Mouse (Mus musculus) liver, postnatal 0 days (tissue): ENCODE data around the gene Tekt3. TPM values are rescaled to one million over a fixed set of nuclear protein-coding genes. Genes with fewer than 3 reads are reported as not detected.
A peak's percentile ranks its signal among the peaks of the same experiment; 100 is the strongest.

Experiments
- ATAC-seq: fragments of 200-750 bp; cut with Nextera tagmentation; 2 replicates; pipeline ENCODE4 v1.8.0; 2017; ENCODE audit warnings: mild to moderate bottlenecking, moderate library complexity
- DNase-seq: peaks from one replicate; pipeline ENCODE4 v3.0.0-alpha.2; 2016
- H3K27ac ChIP-seq: fragments of 300-500 bp; sonication (generic); 2 replicates; pipeline ENCODE4 v1.5.1; 2014; ENCODE audit warnings: antibody characterized with exemption, moderate library complexity, mild to moderate bottlenecking, low read depth
- H3K27me3 ChIP-seq: fragments of 300-500 bp; sonication (generic); 2 replicates; pipeline ENCODE4 v1.6.1; 2014; ENCODE audit warnings: low read length, control low read depth, mixed read lengths; ENCODE audit not compliant: insufficient read depth
- H3K36me3 ChIP-seq: fragments of 300-500 bp; sonication (generic); replicated peaks from 2 replicates; pipeline ENCODE4 v1.6.1; 2014; ENCODE audit warnings: mild to moderate bottlenecking, control low read depth, low read length, moderate library complexity, mixed read lengths; ENCODE audit not compliant: insufficient read depth
- H3K4me1 ChIP-seq: fragments of 300-500 bp; sonication (generic); 2 replicates; pipeline ENCODE4 v1.6.1; 2014; ENCODE audit warnings: antibody characterized with exemption, mild to moderate bottlenecking, control low read depth; ENCODE audit not compliant: insufficient read depth
- H3K4me2 ChIP-seq: fragments of 300-500 bp; sonication (generic); 2 replicates; pipeline ENCODE4 v1.6.1; 2014; ENCODE audit warnings: low read depth, mild to moderate bottlenecking, low read length, moderate library complexity, mixed read lengths
- H3K4me3 ChIP-seq: fragments of 300-500 bp; sonication (generic); 2 replicates; pipeline ENCODE4 v1.5.1; 2014; ENCODE audit warnings: low read depth, low read length
- H3K9ac ChIP-seq: fragments of 300-500 bp; sonication (generic); replicated peaks from 2 replicates; pipeline ENCODE4 v1.6.1; 2014; ENCODE audit warnings: mild to moderate bottlenecking, moderate library complexity
- H3K9me3 ChIP-seq: fragments of 300-500 bp; sonication (generic); 2 replicates; pipeline ENCODE4 v1.6.1; 2016; ENCODE audit warnings: mild to moderate bottlenecking, control low read depth, low read length, mixed read lengths
- CTCF ChIP-seq: sonication (generic); IDR thresholded peaks from 2 replicates; pipeline ENCODE4 v1.5.1; 2016; ENCODE audit warnings: antibody characterized with exemption, low read depth
- EP300 ChIP-seq: IDR thresholded peaks from 2 replicates; pipeline ENCODE4 v1.6.1; 2016; ENCODE audit warnings: antibody characterized with exemption, low read depth, mild to moderate bottlenecking
- WGBS: fragments of 180-500 bp; shearing (Covaris S2); extraction: QIAGEN DNeasy Blood & Tissue Kit; methylation state at CpG from one replicate; pipeline ENCODE4 v1.1.7; 2014; ENCODE audit not compliant: insufficient replicate concordance; 5-methylcytosine and 5-hydroxymethylcytosine counted together
- polyA plus RNA-seq: library from polyadenylated mRNA; unstranded; fragments of >200 nt; fragmentation: Nextera tagmentation; extraction: Ambion mirVana; gene quantifications from 2 replicates; pipeline ENCODE4 v1.2.1, GENCODE M21; 2015

Gene Tekt3
- polyA plus RNA-seq, 1 experiment from 2014 or later = not detected

GRCm38 (mm10) chr11:63135622-63136021 is 74.2 kb downstream of the Tekt3 start:
- ATAC-seq (no peak), DNase-seq (peak; percentile 88)
- Histone ChIP-seq H3K36me3 (peaks cover 12% of the 10 kb centered on the region), H3K4me2 (no peak overlapping the region), H3K9ac (no peak overlapping the region), H3K4me1 (peaks cover 4% of the 10 kb centered on the region; the same call in 1 of the 2 replicates), H3K9me3 (no peaks in the 10 kb centered on the region), H3K27me3 (peaks cover 21% of the 10 kb centered on the region), H3K4me3 (no peak overlapping the region), H3K27ac (no peak overlapping the region)
- WGBS = 5% methylated on average over 8 of the region's 8 CpGs
- TF ChIP-seq EP300 (no peak), CTCF (peak; percentile 99)

DNA sequence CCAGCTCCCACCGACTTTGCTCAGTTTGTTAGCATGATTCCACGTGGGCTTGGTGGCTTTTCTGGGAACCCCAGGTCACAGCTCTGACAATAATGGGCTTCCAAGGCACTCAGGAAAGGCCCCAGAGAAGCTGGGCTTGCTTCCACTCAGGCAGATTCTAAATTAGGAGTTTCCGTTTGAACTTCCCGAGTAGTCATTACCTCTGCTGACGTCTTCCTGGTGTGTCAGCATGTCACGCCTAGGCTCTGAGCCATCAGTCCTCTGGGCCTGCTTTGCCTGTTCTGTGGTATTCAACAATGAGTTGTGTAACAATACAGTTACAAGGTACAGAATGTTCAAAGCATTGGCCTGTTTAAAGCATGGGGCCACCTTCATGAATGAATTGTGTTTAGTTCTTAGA is 74.8 kb downstream of the Tekt3 start:
- WGBS = 51% methylated on average over 6 of the region's 6 CpGs
- no peak overlapping the region for H3K4me2 ChIP-seq
- no peaks in the 10 kb centered on the region for H3K9me3 ChIP-seq
- TF ChIP-seq CTCF (no peak), EP300 (peak; percentile 24; the same call in 1 of the 2 replicates)
- no peaks in the 10 kb centered on the region for H3K4me1 ChIP-seq
- H3K27me3 ChIP-seq = peaks cover 17% of the 10 kb centered on the region
- no peak for DNase-seq
- ATAC-seq = no peak
- no peak overlapping the region for H3K4me3 ChIP-seq
- H3K36me3 ChIP-seq = peaks cover 12% of the 10 kb centered on the region
- H3K9ac ChIP-seq = no peak overlapping the region
- no peak overlapping the region for H3K27ac ChIP-seq

- no peaks in the 10 kb centered on the region for H3K9me3 ChIP-seq
These were observed 75.5 kb downstream of the Tekt3 start for GRCm38 (mm10) chr11:63136836-63137416.

GRCm38 (mm10) chr11:63138739-63139138 is 77.3 kb downstream of the Tekt3 start:
- Histone ChIP-seq H3K4me1 (0 out of 2 replicates have a peak, but pooled peaks cover 9% of the 10 kb centered on the region), H3K9ac (no peak overlapping the region), H3K4me3 (no peak overlapping the region), H3K9me3 (no peaks in the 10 kb centered on the region), H3K4me2 (no peak overlapping the region), H3K36me3 (peaks cover 12% of the 10 kb centered on the region), H3K27ac (no peak overlapping the region), H3K27me3 (0 out of 2 replicates have a peak, but pooled peaks cover 4% of the 10 kb centered on the region)
- DNase-seq = no peak
- WGBS = 36% methylated on average over 3 of the region's 3 CpGs
- TF ChIP-seq CTCF (no peak), EP300 (no peak)
- no peak for ATAC-seq

More at GRCm38 (mm10) chr11:63136836-63137416, 75.5 kb downstream of the Tekt3 start:
- Histone ChIP-seq H3K36me3 (peaks cover 12% of the 10 kb centered on the region), H3K27ac (no peak overlapping the region), H3K4me3 (no peak overlapping the region), H3K4me1 (no peaks in the 10 kb centered on the region), H3K9ac (0 out of 2 replicates have a peak overlapping the region, but pooled peaks have one; percentile 11), H3K27me3 (peaks cover 9% of the 10 kb centered on the region; the same call in 1 of the 2 replicates), H3K4me2 (no peak overlapping the region)
- TF ChIP-seq CTCF = no peak
- TF ChIP-seq EP300 = no peak
- 81% methylated on average over 4 of the region's 4 CpGs for whole genome bisulfite sequencing
- DNase-seq (no peak), ATAC-seq (no peak)

DNA sequence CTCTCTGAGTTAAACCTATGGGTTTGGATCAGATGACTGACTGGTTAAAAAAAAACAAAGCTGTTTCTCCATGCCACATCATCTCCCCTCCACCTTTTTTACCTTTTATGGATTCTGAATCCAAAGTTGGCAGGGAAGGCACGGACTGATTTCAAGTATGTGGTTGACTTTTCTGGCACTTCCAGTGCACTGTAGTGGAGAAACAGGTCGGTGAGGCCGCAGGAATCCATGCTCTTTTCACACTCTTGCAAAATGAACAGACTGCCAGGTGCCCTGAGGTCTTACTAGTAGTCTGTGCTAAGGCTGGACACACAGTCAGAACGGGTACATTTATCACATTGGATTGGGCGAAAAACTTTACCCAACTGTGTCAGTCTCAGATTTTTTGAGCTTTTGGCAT is 80.9 kb downstream of the Tekt3 start:
- Histone ChIP-seq H3K27ac (no peak overlapping the region), H3K4me3 (no peak overlapping the region), H3K9ac (no peak overlapping the region), H3K4me2 (no peak overlapping the region), H3K4me1 (peaks cover 17% of the 10 kb centered on the region), H3K27me3 (no peaks in the 10 kb centered on the region), H3K9me3 (no peaks in the 10 kb centered on the region), H3K36me3 (peaks cover 9% of the 10 kb centered on the region; the same call in 1 of the 2 replicates)
- no peak for TF ChIP-seq EP300
- TF ChIP-seq CTCF = no peak
- no peak for ATAC-seq
- DNase-seq = no peak
- WGBS = 73% methylated on average over 5 of the region's 5 CpGs

DNA sequence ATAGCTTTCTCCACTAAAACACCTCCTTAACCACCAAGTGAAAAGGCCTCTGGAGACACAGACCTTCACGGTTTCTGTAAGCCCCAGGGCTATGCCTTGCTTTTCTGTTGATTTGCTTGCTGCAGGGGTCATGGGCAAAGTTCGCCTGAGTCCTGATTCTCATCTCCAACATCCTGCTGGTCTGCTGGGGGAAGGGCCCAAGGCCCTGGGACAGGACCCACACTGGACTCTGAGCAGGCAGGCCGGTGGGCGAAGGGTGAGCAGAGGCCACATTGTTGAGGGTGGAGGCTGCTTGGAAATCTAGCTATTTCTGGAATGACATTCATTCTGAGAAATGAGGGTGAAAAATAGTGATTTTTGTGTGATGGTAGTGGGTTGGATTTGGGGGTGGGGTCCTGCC is 81.4 kb downstream of the Tekt3 start:
- Histone ChIP-seq H3K4me3 (no peak overlapping the region), H3K36me3 (peaks cover 9% of the 10 kb centered on the region; the same call in 1 of the 2 replicates), H3K9me3 (no peaks in the 10 kb centered on the region), H3K27ac (no peak overlapping the region), H3K4me1 (peaks cover 17% of the 10 kb centered on the region), H3K4me2 (no peak overlapping the region), H3K27me3 (no peaks in the 10 kb centered on the region), H3K9ac (no peak overlapping the region)
- 63% methylated on average over 4 of the region's 4 CpGs for WGBS
- peak; percentile 33; the same call in 1 of the 2 replicates for ATAC-seq
- no peak for DNase-seq
- no peak for TF ChIP-seq EP300
- no peak for TF ChIP-seq CTCF
